Mouse (Mus musculus): ENCODE measurements around the gene Arid1b.
"Not testable (repeated sequence)": the region's sequence is repeated elsewhere in the genome, so short reads cannot be mapped to it uniquely, and the experiment has no call there.

Arid1b gene

DNA sequence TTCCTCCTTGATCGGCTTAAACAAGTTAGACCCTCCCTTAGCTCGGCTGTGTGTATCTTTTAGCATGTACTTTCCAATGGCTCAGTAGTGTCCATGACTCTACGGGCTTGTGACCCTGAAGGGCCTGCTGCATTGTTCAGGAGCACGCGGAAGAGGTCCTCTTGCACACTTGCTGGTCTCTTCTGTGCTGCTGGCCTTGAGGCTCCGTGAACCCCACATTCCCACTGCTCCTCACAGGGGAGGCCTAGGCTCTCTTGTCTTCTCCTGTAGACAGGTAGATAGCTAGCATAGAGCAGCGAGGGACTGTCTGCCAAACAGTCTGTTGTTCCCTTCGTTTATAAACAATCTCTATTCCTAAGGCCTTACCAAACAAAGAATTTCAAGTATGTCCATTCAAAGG lies 115.2 kb downstream of the Arid1b start:
- in situ Hi-C loops (cut with MseI, MboI): no loop called here

DNA sequence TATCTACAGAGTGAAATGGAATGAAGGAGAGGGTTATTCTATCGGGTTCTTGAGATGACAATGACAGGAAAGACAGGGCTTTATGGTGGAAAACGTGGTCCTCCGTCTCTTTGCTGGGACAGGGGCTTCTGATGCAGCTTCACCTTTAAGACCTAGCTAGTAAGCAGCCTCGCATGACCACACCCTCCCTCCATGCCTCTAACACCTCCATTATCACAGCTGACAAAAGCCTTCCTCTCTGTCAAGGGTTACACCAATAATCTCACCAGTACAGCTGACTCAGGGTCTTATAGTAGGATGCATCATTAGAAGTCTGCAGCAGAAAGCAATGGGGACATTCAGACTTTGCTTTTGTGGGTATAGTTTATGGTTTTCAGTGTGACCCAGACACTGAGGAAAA lies 116.0 kb downstream of the Arid1b start:
- in situ Hi-C loops (cut with MseI, MboI): no loop called here

DNA sequence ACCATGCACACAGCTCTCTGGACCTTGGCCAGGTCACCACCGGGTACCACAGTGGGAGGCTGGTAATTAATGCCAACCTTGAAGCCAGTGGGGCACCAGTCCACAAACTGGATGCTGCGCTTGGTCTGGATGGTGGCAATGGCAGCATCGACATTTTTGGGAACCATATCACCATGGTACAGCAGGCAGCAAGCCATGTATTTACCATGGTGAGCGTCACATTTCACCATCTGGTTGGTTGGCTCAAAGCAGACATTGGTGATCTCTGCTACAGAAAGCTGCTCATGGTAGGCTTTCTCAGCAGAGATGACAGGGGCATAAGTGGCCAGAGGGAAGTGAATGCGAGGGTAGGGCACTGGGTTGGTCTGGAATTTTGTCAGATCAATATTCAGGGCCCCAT lies 116.8 kb downstream of the Arid1b start:
- in situ Hi-C loops (cut with MseI, MboI): not testable (repeated sequence)

DNA sequence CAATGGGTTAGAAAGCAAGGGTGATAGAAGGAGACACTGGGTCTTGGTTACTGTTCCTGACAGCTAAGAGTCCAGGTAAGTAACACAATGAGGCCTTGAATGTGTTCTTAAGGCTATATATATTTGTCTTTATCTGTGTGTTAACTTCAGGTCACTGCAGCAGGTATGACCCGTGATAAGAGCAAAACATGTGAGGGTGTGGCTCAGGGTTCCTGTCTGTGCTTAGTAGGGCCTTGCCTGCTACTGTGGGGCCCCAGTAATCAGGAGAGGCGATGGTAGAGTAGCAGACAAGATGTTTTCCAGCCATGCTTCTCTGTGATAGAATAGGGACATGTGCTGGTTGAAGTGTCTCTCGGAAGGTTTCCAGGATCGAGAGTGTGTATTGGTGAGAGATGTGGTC lies 118.0 kb downstream of the Arid1b start:
- in situ Hi-C loops (cut with MseI, MboI): no loop called here

DNA sequence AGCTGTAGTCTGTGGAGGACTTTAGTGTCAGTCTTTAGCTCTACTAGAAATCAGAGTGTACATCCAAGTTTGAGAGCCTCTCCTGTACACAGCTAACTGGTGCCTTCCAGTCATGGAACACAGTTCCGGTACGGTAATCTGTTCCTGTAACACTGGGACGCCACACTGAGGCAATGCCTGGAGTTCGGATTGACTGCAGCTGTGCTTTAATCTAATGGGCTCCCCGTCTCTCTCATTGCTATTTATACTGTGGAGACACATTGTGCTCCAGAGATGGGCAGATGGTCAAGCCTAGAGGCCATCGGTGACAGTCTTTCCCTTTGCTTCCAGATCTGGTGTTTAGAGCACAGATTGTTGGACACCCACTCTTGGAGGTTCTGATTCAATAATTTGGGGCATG lies 121.8 kb downstream of the Arid1b start:
- in situ Hi-C loops (cut with MseI, MboI): no loop called here

DNA sequence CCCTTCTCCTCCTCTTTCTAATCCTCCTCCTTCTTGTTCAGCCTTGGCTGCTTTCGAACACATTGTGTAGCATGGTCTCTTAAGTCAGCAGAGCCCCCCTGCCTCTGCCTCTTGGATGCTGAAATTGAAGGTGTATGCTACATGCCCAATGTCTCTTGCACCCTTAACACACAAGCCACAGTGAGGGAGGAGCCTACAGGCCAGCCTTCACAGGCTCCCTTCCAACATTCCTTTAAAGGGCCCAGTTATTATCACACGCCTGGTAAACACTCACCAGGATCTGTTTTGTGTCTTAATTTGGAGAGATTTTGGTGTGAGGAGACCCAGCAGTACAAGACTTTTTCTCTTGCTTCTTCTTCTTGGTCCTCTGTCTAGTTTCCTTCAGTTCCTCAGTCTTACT lies 122.9 kb downstream of the Arid1b start:
- in situ Hi-C loops (cut with MseI, MboI): no loop called here

DNA sequence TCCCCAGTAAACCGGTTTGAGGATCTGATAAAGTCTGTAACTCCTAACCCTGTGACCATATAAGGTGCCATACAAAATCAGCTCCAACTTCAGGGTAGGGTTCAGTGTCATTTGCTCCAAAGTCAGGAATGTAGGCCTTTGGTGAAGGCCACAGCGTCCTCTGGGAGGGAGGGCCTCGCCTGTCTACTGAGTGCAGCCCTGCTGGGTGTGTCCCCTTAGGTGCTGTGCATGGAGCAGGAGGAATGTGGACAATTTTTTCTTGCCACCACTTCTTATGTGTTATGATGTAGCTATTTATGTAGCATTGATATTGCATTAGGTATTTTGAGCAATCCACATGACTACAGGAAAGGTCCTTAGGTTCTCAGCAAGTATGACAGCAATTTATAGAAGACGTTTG lies 124.0 kb downstream of the Arid1b start:
- in situ Hi-C loops (cut with MseI, MboI): no loop called here

DNA sequence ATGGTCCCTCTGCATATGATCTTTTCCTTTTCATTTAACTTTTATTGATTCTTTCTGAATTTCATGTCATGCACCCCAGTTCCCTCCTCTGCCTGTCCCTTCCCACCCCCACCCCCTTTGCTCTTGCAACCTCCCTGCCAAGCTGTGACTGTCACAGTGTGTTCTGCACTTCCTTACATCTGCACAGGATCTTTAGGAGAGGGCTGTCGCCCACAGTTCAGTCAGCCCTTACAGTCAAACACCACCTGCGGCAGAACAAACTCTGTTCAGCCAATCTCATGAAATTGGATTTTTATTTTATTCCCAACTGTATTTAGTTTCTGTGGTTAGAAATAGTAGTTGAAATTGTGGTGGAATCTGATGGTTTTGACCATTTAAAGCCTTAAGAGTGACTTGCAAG lies 130.5 kb downstream of the Arid1b start:
- in situ Hi-C loops (cut with MseI, MboI): no loop called here

DNA sequence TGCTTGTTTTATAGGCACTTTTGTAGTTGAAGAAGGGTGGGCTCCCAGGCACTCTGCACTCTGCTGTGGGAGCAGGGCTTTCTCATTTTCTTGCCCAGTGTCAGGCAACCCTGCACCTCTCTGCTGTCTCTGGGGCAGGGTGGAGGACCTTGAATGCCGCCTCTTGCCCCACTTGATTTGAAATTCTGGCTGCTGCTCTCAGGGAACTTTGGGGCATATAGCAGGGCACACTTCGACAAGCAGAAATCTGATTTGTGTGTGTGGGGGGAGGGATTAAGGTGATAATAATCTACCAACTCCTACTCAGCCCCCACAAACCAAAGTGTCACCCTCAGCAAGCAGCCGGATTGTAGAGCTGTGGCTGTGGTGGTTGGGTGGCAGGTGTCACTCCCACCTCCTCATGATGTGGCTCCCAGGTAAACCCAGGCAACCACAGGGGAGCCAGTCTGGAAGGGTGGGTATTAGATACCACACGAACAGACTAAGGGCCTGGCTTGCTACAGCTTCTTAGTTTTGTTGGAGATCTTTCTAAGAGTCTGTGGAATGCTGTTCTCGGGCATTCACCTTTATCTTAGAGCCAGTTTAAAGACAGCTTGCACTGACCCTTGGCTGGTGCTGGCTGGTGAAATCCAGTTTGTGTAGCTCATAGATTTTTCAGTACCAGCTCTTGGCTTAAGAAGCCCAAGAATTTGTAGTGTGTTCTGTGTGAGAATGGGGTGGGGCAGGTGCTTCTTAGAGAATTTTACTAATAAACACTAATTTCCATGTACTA lies 131.1 kb downstream of the Arid1b start:
- in situ Hi-C loops (cut with MseI, MboI): no loop called here

DNA sequence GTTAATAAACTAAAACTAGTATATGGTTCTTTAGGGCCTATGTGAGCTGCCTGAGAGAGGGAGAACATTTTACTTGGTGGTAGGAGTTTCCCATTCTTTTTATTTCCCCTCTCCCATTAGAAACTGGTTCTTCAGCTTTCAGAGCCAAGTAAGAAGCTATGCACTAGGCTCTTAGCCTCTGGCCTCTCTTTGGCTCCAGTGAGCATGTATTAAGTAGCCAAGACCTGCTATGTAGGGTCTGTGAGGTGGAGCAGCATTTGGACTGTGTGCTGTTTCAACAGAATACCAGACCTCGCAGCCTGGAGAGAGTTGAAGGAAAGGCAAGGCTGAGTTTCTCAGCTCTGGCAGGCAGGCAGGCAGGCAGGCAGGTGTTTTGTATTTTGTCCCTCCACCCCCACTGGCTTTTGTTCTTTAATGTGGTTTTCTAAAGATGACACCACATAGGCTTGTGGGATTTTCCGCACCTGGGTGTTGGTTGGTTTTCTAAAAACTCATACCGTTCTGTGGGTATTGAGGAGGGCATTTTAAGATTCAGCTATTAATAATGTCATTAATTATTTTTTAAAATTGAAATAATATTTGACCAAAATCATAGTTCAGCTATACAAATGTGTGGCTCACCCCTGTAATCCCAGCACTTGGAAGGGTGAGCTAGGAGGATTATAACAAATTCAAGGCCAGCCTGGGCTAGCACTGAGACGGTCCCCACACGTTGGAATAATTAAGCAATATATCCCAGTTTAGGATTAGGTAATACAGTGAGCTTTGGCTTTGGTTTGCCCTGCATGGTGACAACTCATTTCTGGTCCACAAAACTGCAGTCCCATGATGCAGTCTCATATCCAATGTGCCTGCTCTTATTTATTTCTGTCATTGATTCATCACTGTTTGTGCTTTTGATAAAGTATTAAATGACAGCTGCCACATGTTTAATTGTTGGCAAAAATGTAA lies 132.0 kb downstream of the Arid1b start:
- in situ Hi-C loops (cut with MseI, MboI): no loop called here

DNA sequence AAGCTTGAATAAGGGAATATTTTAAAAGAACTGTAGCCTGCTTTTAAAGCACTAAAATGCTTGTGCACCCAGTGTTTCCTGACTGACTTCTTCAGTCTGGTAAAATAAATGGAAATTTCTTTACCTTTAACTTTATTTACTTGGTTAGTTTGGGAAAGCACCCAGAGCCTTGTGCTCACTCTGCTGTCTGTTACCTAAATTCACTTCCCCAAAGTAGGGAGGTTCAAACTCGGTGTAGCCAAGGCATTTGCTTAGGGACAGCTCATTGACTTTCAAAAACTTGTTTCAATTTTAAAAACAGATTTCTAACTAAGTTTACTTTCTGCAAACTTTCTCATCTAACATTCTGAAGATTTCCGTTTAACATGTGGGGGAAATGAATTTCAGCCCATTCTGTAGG lies 135.5 kb downstream of the Arid1b start:
- in situ Hi-C loops (cut with MseI, MboI): no loop called here

DNA sequence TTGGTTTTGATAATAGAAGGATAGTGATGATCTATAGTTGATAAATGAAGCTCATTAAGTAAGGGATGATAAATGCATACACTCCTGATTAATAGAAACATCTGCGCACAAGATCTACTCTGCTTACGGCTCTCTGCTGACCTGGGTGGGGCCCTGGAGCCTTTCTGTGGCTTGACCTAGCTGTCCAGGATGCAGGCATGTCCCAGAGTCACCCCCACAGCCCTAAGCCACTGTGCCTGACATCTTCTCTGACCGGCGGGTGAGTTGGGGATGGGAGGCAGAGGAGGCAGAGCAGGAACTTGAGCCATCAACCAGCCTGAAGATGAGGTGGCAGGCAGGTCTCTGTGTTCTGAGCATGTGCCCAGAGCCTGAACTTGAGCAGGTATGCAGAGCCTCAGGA lies 136.0 kb downstream of the Arid1b start:
- in situ Hi-C loops (cut with MseI, MboI): no loop called here

DNA sequence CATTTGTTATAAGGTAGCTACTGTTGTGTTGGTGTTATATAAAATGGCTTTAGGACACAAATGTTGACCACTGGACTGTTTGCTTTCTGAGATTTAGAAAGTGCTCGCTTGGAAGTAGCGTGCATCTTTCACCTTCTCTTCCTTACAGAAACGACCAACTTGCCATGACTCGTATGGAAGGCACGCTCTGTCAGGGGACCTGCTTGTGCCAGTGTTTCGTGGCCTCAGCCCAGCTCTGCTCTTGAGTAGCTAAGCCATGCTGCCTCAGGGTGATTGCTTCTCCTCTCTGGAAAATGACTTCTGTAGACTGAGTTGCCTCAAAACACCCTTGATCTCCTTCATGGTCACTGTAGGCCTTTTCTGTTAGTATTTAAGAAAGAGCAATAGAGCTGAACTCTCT lies 137.6 kb downstream of the Arid1b start:
- in situ Hi-C loops (cut with MseI, MboI): no loop called here

DNA sequence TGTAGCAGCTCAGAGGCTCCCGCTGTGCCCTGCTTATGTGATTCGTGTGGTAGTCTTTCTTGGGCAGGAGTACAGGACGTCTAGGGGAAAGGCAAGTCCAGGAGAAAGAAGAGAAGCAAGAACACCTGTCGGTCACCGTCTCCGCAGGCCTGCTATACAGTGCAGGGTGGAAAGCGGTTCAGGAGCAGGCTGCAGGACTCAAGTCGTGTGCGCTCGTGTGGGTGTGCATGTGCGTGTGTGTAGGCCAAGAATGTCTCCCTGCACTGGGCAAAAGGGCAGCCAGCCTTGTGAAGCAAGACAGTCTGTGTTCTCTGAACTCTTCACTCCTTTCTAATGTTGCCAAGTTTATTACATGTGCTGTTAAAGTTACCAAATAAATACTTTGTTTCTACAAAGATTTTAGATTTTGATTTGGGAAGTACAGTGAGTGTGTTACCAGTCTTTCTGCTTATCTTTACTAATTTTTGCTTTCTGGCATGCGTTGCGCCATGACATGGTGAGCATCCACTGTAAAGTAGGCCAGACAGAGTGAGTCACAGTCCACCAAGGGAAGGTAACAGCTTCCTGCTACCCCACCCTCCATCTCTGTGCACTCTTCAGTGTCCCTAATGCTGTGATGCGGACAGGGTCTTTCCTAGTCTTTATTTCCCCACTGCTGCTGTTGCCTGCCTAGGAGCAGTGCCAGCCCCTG lies 138.3 kb downstream of the Arid1b start:
- in situ Hi-C loops (cut with MseI, MboI): no loop called here

DNA sequence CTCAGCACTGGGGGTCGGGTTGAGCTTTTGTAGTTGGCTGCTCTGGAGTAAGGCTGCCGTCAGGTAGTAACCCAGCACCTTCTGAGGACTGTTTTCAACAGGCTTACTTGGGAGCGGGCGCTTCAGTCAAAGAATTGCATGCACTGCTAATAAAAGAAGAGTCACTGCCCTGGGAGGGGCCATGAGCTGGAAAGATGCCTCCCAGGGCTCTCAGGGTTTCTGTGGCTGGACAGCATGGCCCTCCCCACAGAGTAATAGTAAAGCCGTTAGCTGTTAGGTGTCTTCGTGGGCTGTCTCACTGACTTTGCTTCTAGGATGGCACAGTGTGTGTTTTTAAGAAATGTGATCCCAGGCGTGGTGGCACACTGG lies 138.8 kb downstream of the Arid1b start:
- in situ Hi-C loops (cut with MseI, MboI): no loop called here

DNA sequence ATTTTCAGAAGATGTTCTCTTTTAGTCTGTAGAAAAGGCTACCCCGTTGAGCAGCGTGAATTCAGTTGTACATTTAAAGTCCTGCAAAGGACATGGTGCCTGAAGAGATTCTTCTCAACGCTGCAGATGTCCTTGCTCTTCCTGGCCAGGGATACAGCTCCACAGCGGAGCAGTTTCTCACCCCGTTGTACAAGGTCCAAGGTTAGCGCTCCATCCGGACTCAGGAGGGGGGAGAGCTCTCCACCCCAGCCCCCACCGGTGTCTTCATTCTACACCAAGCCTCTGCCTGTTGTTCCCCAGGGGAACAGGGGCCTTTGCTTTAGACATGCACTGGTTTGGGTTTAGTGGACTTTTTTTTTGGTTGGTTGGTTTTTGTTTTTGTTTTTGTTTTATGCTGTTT lies 139.7 kb downstream of the Arid1b start:
- in situ Hi-C loops (cut with MseI, MboI): no loop called here

DNA sequence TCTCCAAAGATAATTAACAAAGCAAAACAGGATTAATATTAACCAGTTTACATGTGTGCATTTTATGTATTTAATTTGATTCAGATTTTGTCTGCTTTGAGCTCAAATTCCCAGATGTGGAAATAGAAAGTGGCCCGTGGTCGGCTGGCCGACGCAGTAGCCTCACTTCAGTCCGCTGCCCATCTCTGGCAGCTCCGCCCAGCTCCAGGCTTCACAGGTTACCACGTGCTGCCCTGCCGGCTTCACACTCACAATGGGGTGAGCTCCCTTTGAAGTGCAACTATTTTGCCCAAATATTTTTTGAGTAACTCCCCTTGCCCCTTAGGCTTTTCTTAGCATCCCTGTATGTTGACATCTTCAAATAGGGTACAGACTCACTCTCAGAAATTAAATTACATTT lies 140.1 kb downstream of the Arid1b start:
- in situ Hi-C loops (cut with MseI, MboI): no loop called here

DNA sequence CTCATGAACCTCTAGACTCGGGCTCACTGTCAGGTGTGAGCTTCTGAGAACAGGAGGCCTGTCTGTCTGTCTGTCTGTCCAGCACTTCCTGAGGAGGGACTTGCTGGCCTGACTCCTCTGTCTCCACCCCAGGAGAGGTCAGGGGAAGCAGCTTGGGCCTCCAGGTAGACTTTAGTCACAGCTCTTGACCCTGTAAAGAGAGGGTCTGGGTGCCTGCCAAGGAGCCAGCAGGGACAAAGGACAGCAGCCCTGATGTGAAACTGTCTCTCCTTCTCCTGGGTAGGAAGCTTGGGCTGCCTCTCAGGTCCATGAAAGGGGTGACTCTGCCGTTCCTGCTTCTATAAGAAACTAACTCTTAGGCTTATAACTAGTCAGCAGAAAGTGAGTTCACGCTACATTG lies 143.8 kb downstream of the Arid1b start:
- in situ Hi-C loops (cut with MseI, MboI): no loop called here

DNA sequence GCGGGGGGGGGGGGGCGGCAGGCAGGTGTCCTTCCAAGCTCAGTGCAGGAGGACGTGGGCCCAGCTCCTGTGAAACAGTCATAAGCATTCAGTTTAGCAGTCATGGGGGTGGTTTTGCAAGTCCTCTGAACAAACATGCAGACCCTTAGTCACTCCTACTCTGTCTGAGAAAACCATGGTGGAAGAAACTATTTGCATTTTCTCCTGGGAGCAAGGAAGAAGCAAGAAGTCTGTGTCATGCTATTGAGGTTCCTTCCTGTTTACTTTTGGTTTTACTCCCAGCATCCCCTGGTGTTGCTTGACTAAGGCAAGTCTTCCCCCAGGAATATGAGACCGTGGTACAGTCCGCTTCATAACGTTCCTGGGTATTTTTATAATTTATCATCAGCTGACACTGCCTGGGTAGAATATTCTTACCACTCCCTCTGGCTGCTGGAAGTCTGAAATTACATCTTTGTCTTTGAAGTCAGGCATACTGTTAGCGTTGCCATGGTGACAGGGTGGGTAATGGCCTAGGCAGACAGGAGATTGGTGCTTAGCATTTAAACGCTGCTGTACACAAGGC lies 144.6 kb downstream of the Arid1b start:
- in situ Hi-C loops (cut with MseI, MboI): no loop called here

DNA sequence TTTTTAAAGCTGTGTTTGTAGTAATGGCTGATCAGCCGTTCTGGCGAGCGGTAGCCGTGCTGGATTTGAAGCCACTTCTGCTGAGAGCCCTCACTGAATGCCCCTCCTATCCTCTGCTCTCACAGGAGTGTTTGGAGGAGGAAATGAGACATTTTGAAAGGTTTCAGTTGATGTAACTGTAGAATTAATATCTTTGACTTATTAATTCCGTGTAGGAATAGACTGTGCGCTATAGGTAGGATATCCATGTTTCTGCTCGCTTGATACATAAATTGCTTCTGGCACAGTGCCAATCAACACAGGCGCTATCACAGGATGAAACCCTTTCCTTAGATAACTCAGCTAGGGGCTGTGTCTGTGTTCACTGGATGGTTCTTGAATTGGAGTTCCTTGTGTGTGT lies 145.4 kb downstream of the Arid1b start:
- in situ Hi-C loops (cut with MseI, MboI): no loop called here

DNA sequence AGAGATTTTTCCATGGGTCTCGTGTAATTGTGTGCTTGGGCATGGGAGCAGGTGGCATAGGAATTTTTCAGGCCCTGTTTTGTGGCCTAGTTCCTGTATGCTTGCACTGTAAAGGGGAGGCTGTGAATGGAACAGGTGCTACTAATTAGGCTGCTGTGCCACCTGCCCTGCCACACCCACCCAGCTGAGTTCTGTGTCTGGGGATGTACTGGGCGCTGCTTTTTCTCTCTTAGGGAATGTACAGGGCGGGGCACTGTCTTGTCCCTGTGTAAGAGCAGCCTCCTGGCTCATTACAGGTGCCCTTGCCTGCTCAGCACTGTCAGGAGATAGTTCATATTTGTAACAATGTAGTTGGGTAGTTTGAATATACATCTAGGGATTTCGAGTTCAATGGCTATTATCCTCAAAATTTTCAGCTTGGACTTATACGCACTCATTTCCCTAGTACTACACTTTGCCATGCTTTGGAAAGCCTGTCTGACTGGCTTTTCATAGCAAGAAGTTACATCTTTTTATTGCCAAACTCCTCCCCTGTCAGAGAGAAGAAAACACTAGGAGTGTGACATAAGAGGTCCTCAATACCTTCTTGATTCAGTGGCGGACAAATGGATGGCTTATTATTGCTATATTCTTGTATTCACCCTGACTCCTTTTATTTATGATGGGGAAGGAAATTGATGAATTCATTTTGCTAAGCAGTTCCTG lies 149.8 kb downstream of the Arid1b start:
- in situ Hi-C loops (cut with MseI, MboI): no loop called here

DNA sequence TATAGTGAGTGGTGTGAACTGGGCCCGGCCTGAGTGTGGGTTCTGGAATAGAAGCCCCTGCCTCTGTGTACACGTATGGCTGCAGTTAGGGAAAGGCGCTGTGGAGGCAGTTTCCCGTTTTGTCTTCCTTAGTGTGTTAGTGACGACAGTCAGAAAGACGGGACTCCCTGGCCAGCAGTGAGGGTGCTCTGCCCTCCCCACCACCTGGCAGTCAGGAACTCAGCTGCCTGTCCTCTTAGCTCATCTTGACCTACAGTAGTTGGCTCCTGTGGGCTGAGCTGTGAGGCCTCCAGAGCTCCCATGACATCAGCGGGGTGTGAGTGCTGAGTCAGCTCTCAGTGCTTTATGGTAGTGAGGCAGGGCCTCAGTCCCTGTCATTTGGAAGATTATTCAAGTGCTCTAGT lies 156.5 kb downstream of the Arid1b start:
- in situ Hi-C loops (cut with MseI, MboI): no loop called here

Measured in mouse trophoblast stem cell (cell line).